Mouse (Mus musculus) spleen, embryonic (tissue): ENCODE data around the gene Farsb.

Source experiments
- CTCF ChIA-PET: fragments of 350-600 bp; sonication (Branson Sonifier 250); formaldehyde crosslinking; loops from one replicate; lab custom pipeline; 2022; lab: Charles Lee

Gene Farsb

DNA sequence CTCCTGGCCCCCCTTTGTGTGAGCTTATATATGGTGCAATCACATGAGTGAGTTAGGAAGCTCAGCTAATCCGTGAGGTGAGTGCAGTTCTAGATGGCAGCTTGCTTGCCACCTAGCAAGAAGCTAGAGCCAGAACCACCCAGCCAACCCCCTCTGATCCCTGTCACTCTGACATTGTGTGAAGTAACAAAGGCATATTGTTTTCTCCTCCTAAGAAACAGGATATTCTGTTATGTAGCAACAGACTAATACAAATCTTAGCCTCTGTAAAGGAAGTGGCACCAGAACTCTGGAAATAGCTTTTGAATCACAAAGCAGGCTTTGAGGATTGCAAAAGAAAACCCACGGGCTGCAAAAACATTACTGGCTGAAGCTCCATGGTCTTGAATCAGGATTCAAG is 4.3 kb downstream of the Farsb start:
- CTCF ChIA-PET: no interaction called here

DNA sequence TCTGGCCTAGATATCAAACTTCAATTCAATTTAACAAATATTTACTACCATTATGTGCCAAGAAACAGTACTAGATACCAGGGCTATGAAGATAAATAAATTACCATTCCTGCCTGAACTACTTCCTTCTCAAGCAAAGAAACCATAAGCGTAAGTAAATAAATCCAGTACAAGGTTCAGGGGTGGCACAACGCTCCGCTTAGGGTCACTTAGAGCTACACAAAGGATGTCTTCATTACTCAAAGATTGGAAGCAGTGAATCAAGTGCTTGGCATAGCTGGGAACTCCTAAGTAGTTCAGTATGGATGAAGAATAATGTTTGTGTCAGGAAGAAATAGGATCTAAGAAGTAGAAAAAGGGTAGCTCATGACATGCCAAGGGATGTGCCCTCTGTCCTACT is 5.3 kb downstream of the Farsb start:
- CTCF ChIA-PET: no interaction called here

DNA sequence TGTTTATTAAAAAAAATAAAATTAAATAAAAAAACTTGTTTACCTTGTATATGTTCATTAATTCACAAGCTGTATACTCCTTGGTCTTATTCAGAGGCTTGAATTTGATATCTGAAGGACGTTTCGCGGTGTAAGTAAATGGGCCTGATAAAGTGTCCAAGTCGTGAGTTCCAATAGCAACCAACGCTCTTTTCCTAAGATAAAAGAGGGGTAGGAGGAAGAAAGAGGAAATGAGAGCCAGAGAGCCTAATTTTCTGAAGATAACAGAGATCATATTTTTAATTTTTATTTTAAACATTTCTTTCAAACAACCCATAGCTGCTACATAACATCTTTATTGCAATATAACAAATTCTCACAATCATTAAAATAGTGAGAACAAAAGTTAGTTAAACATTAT is 16.3 kb downstream of the Farsb start:
- CTCF ChIA-PET: no interaction called here

DNA sequence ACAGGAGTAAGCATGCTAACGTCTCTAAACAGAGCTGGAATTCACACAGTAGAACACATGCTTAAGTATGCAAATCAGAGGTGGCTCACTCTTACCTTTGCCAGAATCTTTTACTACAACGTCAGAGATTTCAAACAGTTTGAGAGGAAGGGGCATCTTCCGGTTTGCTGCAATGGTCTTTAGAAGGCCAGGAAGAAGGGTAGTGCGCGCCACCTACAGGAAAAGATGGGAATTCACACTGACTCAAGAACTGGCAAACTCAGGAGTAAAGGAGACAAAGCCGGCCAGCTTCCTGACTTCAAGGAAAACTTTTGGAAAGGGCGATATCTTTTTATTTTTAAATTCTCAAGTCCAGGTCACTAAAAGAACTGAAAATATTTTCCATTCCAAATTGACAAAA is 34.0 kb downstream of the Farsb start:
- CTCF ChIA-PET: interaction anchor here (0.6 to 1.3 kb wide), 2 partner anchors 201 to 476 kb away, joined by 3 read pairs; no protein-coding TSS in a partner anchor

DNA sequence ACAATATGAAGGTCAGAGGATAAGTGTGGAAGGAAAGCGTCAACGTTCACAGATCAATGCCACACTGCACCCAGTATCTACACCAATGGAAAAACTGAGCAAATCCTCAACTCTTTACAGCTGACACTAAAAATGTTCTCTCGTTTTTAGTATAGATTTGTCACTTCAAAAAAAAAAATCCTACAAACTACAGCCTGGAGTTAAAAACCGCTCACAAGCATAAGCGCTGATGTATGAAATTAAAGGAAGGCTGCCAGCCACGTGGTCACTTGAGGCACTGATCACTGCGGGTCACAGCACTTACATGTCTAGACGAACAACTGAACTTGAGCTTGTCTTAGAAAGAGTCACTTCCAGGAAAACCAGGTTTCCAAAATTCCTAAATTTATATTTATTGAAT is 34.8 kb downstream of the Farsb start:
- CTCF ChIA-PET: no interaction called here

DNA sequence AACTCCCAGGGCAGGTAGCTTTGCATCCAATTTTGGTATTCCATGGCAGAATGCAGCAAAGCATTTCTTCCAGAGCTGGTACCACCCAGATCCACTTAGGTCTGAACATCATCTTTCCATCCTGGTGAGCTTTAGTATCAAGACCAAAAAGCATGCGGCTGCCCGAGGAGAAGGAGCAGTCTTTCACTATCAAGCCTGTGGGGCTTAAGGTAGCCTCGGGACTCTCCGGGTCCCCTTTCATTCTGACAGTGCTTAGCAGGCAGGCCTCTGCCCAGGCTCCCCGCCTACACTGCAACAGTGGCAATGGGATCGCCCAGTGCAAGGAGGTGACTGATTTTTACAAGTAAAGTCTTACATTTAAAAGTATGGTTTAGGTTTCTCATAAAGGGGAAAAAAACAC is 36.2 kb downstream of the Farsb start:
- CTCF ChIA-PET: no interaction called here

DNA sequence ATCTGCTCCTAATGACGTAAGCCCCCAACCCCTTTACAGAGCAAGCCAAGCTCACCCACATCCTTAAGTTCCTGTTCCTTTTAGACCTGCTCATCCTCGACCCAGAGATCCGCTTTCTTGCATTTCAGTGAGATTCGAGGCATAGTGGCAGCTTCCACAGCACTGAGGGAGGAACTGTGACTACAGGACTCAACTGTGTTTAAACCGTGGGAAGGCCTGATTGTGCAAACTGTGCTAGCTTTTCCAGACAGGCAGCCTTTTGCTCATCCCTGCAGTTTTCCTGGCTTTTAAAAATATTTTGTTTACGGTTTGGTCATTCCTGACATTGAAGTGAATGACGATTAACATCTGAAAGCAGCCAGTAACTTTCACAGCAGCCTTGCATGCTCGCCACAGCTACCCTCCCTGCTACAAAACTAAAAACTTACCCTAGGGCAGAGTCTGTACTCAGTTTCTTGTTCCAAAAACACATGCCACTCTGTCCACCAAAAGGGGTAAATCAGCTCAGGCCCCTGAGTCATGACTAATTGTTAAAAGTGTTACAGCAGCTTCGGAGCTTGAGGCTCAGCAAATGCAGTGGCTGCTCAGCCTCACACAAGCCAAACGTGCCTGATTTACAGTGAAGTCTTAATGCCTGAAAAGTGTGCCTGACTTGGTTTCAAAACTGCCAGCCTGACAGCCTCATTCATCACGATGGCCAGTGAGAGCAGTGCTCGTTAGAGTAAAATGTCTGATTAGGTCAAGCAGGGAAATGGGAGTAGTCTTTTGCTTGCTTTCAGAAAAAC is 37.4 kb downstream of the Farsb start:
- CTCF ChIA-PET: interaction anchor here (0.5 kb wide), 1 partner anchor 310 kb away, joined by 6 read pairs; no protein-coding TSS in a partner anchor

DNA sequence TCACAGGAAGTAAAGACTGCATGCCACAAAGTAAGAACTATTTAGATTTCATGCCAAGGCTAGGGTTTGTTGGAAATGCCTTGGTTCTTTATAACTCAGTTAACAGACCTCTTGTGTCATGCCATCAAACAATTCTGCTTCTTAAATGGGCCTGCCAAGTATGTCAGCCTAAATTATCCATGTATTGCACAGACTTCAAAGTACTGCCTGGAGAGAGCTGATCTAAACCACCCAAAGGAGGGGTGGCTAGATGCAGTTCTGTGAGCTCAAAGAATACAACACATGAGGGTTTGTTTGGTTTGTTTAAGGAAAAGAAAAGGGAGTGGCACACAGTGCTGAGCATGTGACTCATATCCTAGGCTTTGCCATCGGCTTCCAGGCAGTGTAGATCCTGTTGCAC is 40.6 kb downstream of the Farsb start:
- CTCF ChIA-PET: interaction anchor here (0.5 kb wide), 1 partner anchor 11 kb away, joined by 3 read pairs; no protein-coding TSS in a partner anchor

DNA sequence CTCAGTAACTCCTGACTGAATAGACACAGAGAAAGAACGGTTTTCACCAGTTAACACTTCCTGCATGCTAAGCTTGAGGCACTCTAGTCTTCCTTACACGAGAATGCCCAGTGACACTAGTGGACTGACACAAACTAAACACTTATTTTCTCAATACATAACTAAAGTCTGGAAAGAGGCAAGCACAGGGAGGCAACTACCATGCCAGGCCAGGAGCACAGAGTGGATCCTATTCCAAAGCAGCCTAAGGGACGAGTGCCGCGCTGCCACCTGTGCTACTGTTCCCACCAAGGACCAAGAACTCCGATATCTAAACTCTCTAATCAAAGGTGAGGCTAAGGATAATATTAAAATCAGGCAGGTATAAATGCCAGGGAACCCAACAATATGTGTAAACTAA is 42.0 kb downstream of the Farsb start:
- CTCF ChIA-PET: no interaction called here

DNA sequence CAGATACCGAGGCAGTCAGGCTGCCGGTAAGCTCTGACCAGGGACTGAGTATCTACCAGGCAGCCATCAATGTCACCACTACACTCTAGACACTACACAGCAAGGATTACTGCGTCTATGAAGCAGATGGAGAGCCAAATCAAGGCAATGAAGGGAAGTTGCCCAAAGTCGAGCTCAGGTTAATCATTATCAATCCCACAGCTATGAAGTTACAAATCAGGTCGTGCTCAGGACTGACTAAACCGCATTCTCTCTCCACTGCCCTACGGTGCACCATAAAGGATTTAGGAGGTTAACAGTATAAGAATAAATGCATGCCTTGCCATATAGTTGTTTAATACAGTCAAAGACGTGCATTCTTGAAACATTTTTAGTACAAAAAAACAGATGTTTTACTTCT is 42.5 kb downstream of the Farsb start:
- CTCF ChIA-PET: no interaction called here

DNA sequence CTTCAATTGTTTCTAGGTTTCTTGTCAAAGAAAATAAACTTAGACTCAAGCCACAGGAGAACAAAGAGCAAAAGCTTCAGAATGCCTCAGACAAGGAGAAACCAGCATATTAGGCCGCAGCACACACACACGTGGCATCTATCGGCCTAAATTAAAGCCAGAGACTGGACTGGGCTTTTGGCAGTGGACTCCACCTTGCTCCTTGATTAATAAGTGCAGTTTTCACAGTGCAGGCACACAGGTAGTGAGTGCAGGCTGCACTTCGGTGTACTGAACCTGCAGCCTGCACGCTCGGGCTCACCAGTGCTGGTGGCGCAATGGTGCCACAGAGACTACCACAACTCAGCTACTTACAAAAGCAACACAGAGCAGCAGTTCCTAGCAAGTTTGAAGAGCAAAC is 45.6 kb downstream of the Farsb start:
- CTCF ChIA-PET: no interaction called here

DNA sequence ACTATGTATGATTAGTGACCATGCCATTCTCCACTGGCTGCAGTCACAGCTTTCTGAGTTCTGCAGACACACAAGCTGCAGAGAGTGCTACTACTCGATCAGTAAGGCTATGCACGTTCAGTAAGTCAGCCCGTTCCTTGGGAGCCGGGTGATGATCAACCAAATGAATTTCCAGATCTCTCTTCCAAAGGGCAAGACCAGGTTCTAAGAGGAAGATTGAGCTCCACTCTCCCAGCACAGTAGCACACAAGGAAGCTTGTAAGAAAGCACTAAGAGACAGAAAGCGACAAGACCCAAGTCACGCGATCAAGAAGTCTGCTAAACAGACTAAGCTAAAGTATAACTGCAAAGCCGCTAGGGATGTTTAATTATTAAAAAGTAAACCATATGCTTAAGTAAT is 48.0 kb downstream of the Farsb start:
- CTCF ChIA-PET: no interaction called here

DNA sequence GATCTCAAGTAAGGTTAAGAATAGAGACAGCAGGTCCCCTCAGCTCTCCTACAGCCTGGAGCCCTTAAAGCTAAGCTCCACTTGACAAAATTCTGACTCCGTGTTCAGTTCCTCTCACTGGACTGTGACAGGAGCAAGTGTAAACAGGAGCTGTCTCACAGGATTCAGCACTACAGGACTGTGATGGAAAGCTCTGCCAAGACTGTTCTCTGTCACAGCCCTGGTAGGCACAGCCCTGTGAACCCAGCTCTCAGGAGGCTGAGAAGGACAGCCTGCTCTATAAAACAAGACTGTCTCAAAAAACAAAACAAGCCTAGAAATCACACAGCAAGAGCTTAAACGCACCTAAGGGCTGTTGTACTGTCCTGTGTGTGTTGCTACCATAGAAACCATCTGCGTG is 51.5 kb downstream of the Farsb start:
- CTCF ChIA-PET: interaction anchor here (0.7 kb wide), 1 partner anchor 11 kb away, joined by 3 read pairs; no protein-coding TSS in a partner anchor

DNA sequence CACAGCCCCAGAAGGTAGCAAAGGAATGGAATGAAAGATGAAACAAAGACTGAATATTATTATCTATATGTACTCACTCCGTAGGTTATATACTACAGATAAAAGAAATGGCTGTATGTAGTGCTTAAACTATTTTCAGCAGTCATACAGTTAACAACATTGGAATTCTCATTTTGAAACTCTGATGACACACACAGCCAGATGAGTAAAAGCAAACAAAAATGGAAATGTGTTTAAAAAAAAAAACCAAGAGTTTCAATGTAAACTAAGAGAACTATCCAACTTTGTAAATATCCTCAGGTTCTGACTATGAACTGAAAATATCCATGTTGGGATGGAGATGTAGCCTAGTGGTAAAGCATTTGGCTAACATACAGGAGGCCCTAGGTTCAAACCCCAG is 52.3 kb downstream of the Farsb start:
- CTCF ChIA-PET: no interaction called here

DNA sequence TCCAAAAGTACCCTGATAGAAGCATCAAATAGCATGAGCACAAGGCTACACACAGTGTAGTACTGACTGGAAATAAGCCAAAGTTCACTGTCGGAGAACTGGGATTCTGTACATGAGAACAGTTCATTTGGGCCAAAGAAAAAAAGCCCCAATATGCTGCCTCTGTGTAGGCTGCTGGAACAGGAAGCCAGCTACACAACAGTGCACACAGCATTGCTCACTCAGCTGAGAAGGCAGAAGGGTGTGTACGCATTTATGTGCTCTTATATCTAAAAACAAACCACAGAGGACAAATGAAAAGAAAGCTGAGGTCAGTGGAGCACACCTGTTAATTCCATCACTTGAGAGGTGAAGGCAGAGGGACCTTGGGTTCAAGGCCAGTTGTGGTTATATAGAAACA is 52.7 kb downstream of the Farsb start:
- CTCF ChIA-PET: no interaction called here

DNA sequence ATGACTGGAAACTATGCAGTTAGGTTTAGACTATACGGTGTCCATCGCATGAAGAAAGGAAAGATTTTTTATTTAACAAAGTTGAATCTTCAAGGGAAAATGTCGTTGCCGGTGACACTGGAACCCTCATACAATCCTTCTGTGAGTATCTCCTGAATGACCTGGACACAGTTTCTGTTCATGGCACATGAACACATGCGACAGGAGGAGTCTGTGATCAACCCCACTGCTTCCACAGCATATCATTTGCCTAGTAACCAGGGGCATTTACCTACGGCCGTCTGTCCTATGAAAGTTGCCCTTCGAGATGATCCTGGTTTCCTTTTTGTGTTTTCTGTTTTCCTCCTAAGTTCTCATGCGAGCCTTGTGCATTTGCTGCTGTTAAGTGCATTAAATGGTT is 55.2 kb downstream of the Farsb start:
- CTCF ChIA-PET: no interaction called here

DNA sequence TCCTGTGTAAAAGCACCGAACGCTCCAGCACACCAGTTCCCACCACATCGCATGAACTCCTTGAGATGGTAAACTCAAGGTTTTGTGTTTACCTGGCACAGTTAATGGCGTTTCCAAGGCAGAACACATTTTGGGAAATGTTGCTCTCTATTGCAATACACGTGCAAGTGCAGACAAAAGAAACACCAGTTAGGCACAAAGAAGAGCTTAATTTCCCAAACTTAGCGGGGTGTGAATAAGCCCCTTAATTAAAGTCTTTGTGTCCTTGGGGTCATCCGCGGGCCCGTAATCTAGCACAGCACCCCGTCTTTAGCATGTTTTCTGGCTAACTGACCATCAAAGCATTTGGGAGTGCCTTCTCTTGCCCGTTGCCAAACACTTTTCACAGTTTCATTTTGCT is 59.8 kb downstream of the Farsb start:
- CTCF ChIA-PET: no interaction called here

DNA sequence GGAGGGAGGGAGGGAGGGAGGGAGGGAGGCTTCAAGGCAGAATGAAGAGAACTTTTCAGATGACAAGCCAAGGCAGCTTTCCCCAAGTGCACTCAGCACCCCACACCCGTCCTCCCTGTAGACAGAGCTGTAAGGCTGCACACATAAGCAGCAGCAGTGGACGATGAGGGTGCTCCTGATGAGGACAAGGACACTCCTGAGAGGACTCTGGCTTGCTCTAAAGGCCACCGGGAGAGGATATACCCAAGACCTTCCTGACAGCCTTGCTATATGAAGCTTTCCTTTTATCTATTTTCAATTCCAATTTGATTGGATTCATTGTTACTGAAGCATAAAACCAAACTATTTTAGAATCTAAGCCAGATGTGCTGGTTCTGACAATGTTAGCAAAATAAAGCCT is 61.9 kb downstream of the Farsb start:
- CTCF ChIA-PET: no interaction called here

DNA sequence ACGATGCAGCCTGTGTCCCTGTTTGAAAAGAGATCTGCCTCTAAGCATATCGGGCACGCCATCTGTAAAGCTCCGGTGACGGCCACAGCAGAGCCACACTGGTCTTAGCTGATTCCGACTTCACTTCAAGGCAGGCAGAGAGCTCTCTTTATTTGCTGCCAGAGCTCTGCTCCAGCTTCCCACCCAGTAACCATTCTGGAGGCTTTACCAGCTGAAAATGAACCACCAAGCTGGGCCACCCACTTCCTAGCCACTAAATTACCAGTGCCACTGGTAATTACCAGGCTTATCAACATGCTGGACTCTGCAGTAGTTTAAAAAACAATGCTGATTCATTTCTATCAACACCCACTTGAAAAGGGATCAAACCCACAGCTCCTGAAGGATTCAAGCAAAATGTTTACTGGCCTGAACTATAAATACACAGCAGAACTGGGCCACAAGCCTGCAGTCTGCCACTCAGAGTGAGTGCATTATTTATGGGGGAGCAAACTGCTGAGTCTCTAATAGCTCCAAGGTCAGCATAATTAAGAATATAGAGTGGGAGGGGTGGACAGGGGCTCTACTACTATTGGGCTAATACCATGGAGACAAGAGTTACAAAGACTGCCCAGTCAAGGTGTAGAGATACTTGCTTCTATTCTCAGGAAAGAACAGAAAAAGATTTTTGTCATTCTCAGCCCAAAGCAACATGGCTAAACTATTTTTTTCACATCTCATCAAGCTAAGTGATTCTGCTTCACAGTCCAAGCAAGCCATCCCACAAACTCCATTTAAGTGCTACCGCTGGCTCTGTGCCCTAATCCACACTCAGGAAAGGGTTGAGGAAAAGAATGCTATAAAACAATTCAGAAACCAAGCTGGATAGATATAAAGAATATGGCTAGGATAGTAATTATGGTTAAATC is 62.6 kb downstream of the Farsb start:
- CTCF ChIA-PET: no interaction called here

DNA sequence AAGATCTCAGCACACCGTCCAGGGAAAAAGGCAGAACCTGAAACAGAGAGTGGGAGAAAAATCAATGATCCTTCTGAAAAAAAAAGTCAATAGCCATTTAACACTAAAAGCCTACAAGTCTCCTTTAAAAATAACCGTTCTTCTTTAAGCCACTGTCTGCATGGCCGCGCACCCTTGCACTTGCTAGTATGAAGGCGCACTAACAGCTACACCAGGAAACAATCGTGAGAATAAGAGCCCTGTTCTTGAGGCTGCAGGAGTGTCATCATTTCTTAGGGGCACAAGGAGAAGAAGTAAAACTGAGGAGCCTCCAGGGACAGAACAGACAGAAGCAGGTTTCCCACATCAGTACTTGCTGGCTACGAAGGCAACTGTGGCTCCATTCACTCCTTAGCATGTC is 63.4 kb downstream of the Farsb start:
- CTCF ChIA-PET: no interaction called here

DNA sequence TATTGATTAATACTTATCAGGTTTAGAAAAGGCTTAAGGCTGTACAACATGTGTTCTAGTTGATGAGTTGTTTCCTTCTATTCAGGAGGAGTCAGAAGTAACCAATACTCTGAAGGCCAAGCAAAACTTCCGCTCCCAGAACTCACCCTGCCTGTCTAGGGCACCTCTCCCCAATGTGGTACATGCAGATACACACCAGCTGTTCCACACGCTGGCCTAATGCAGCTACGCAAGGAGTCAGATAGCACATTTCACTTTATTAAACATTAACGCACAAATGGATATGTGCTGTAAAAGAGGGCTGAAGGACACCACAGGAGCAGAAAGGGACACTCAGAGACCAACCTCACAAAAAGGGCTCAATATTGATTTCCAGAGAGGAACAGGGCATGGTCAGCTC is 63.8 kb downstream of the Farsb start:
- CTCF ChIA-PET: no interaction called here

DNA sequence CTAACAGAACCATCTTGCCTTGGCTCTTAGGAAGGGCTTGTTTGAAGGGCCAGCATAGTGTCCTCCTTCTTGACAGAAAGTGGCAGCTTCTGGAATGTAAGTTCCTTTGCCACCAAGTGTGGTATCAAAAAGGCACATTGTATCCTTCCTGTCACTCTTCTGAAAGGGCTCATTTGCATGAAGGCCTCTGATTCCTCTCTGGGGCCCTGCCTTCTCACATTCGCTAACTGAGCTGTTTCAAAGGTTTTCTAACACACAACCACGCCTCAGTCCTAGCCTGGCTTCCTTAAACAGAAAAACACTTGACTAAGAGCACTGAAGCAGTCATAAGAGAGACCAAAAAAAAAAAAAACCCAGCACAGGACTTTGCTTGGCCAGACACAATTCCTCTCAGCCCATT is 66.1 kb downstream of the Farsb start:
- CTCF ChIA-PET: interaction anchor here (0.5 to 0.7 kb wide), 2 partner anchors 13 to 248 kb away, joined by 6 to 9 read pairs; no protein-coding TSS in a partner anchor

DNA sequence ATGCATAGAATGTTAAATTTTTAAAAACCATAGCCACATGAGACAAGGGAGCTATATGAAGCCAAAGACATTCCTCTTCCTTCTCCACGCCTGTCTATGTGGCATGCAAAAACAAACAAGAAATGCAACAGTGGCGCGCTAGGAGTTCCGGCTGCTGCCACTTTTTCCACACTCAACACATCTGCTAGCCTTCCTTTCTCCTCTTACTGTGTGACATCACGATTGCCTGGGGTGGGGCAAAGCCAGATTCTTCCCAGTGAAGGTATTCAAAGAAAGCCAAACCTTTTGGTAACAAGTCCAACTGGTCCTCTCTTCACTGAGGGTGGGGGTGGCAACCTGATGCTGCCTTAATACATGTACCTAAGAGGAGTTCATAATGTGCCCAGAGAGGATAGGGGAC is 66.9 kb downstream of the Farsb start:
- CTCF ChIA-PET: no interaction called here
